Mouse (Mus musculus) CD4-positive naive resting alpha-beta T cell, adult 57 days (primary cell): ENCODE results near the gene Gm12830. TPM values are rescaled to one million over a fixed set of nuclear protein-coding genes. Genes with fewer than 3 reads are reported as not detected.

Experiments
- total RNA-seq: library from RNA; stranded (reverse); gene quantifications from one replicate; pipeline ENCODE4 v1.2.4, GENCODE M21; 2023

The Gm12830 gene
- total RNA-seq, result not detected

GRCm38 (mm10) chr4:114821567-114822192, at the start of gene Gm12830:
Gm12830 (plus strand) TSS chr4:114821722.

Other genes starting within 250 kb of the Gm12830 start
- gene Foxd2, start 87.2 kb downstream of the Gm12830 start, total RNA-seq, result 0.65 TPM
- gene Foxe3, start 104.3 kb downstream of the Gm12830 start, total RNA-seq, result not detected
- gene Cmpk1, start 165.5 kb downstream of the Gm12830 start, total RNA-seq, result 42.8 TPM
- 0.62 TPM for gene Stil, start 178.4 kb downstream of the Gm12830 start, total RNA-seq
- gene Tal1, start 234.7 kb downstream of the Gm12830 start, total RNA-seq, result 0.38 TPM